Mouse (Mus musculus) T-cell, adult 2 months (primary cell): Measurements from ENCODE around the gene Cfap57.
"Not testable (repeated sequence)": the region's sequence is repeated elsewhere in the genome, so short reads cannot be mapped to it uniquely, and the experiment has no call there.

Experiments
- DNase-seq: peaks from one replicate; pipeline ENCODE4 v3.0.0; 2022; ENCODE audit warnings: low spot score

Gene Cfap57

DNA sequence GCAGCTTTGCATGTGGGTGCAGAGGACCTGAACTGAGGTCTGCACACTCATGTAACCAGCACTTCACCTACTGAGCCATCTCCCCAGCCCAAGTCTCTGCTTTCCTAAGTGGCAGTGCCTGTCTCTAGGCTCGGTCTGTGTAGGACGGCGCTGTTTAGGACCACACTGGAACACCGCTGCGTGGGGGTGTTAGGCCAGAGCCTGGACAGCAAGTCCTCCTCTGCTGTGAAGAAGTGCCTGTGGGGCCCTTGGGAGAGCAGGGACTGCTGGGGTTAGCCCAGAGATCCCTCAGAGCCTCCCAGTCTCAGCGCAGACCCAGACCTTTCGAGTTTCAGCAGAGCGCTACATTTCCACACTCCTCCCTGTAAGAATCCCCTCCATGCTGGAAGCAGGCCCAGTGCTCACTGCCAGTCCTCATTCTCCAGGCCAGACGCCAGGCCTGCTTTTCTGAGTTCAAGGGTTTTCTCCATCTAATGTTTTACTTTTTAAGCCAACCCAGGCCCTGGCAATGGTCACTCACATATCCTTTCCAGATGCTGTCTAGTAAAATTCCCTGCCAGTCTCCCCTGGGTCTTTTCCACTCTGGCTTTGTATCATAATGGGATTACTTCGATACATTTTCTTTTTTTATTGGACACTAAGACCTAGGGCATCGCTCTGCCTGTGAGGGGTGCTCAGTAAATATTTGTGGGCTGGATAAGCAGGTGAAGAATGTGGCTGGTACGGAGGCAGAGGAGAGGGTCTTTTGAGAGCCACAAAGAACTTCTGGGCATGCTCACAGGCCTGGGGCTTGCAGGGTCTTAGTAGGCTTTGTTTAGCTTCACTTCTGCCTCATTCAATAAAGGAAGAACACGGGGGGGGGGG lies 56.3 kb downstream of the Cfap57 start:
- no peak for DNase-seq

DNA sequence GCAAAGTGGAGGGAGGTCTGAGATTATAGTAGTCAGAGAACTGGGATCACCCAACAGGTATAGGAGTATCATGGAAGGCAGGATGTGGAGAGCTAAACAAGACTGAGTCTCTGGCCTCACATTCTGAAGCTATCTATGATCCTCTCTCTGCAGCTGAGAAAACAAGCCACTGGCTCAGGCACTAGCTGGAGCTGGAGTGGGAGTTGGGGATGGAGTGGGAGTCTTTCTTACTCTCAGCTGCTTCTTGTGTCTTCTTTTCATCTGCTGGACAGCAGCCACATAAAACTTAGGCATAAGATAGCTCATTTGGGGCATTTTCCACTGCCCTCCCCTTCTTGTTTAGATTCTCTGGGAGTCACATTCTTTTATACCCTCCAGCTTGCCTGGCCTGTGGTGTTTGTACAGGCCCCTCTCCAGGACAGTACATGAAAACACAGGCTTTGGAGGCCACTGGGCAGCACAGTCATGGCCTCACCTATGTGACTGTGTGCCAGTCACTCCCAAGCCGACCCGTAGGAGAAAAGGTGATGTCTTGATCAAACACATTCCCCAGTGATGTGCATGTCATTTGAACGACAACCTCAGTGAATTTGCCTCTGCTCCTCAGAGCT lies 67.4 kb downstream of the Cfap57 start:
- DNase-seq: no peak

DNA sequence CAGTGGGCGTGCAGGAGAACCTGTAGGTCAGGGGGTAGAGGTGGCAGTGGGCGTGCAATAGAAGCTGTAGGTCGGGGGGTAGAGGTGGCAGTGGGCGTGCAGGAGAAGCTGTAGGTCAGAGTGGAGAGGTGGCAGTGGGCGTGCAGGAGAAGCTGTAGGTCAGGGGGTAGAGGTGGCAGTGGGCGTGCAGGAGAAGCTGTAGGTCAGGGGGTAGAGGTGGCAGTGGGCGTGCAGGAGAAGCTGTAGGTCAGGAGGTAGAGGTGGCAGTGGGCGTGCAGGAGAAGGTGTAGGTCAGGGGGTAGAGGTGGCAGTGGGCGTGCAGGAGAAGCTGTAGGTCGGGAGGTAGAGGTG lies 72.5 kb downstream of the Cfap57 start:
- not testable (repeated sequence) for DNase-seq

DNA sequence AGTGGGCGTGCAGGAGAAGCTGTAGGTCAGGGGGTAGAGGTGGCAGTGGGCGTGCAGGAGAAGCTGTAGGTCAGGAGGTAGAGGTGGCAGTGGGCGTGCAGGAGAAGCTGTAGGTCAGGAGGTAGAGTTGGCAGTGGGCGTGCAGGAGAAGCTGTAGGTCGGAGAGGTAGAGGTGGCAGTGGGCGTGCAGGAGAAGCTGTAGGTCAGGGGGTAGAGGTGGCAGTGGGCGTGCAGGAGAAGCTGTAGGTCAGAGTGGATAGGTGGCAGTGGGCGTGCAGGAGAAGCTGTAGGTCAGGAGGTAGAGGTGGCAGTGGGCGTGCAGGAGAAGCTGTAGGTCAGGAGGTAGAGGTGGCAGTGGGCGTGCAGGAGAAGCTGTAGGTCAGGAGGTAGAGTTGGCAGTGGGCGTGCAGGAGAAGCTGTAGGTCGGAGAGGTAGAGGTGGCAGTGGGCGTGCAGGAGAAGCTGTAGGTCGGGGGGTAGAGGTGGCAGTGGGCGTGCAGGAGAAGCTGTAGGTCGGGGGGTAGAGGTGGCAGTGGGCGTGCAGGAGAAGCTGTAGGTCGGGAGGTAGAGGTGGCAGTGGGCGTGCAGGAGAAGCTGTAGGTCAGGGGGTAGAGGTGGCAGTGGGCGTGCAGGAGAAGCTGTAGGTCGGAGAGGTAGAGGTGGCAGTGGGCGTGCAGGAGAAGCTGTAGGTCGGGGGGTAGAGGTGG lies 73.0 kb downstream of the Cfap57 start:
- peak; percentile 54 for DNase-seq

DNA sequence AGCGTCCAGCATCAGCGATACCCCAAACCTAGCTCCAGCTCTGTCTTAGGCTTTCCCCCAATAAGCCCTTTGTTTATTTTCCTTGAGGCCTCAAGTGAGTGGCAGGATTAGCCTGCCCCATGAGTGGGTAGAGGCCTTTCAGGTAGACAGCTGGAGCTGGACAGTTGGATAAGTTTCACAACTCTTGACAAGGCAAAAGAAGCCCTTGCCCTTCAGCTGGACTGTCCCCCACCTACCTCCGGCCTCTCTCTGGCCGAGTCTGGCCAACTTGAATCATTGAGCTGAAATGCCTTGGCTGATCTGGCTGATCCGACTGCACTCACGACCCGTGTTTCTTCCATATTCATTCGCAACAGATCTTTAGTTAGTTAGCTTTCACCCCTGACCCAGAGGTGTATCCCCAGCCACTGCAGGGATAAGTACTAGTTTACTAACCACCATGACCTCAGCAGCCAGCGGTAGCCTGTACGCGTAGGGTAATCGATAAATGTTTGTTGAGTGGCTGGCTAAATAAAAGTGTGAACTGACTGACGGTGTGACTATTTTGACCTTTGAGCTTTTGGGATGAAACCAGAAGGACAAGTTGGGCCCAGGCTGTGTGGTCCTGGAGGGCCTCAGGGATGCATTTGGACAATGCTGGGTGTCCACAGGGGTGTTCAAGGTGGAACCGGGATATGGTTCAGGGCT lies 76.0 kb downstream of the Cfap57 start:
- no peak for DNase-seq

DNA sequence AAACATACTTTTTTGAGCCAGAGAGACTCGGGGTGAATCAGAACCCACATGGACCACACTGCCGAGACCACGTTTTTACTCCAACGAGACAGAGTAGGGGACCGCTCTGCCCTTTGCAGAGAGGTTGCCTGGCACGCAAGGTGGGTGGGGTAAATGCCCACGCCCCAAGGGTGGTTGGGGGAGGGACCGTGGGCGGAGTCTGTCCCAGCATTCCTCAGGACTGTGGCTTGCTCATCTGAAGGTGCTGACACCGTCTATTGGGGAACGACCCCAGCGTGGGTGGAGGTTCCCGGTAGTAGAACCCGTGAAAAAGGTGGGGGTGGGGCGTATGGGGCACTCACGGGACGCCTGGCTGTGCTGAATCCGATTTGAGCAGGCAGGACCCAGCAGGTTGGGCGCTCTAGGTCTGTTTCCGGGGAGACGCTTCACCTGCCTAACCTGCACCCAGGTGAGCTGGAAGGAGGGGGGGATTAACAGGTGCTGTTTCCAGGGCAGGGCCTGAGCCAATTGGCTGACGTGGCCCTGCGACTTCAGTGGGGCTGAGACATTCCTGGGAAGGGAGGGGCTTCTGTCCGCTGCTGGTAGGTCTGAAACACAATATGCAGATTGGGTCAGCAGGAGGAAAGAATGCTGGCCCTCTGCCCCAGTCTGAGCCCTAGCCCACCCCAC lies 76.9 kb downstream of the Cfap57 start, which contains the start of gene Tmem125:
Tmem125 (minus strand) TSS at position 453 of the 669 bp plus-strand sequence.
- peak; percentile 12 for DNase-seq

DNA sequence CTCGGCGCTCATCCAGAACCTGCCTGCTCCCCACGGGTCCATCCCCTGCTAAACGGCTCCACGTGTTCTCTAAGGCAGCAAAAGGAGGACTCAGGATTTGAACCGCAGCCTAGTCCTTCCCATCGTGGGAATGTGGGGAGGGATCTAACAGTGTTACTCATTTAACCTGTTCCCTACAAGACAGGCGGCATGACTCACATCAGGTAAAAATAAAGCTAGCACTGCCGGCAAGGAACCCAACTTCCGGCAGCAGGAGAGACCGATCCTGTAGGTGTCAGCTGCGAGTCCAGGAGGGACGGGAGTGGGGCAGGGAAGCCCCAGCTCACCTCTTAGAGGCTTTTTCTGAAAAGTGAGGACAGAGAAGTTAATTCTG lies 77.4 kb downstream of the Cfap57 start:
- peak; percentile 9 for DNase-seq

DNA sequence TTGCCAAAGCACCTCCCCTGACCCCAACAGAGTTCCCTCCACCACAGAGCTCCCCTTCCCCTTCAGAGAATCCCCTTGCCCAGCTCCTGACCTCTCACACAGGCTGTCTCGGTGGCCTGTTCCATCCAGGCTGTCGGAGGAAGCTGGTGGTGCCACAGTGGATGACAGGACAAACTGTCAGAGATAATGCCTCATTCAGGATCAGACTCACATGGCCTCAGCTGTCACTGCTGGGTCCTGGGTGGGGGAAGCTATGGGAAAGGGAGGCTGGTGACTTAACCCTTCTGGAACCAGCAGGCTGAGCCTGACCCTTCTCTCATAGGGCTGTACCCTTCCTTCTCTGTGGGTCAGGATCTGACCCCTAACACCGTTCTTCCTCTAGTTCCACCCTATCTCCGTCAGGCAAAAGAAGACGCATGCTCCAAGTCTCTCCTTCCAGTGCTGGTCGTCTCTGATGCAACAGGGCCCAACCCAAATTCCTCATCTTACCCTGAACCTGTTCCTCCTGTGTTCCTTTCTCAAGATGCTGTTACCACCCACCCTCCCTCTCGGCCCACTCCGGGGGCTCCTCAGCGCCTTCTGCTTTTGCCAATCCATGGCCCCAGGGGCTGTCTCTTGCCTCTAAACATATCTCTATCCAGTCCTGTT lies 77.9 kb downstream of the Cfap57 start:
- DNase-seq: no peak

DNA sequence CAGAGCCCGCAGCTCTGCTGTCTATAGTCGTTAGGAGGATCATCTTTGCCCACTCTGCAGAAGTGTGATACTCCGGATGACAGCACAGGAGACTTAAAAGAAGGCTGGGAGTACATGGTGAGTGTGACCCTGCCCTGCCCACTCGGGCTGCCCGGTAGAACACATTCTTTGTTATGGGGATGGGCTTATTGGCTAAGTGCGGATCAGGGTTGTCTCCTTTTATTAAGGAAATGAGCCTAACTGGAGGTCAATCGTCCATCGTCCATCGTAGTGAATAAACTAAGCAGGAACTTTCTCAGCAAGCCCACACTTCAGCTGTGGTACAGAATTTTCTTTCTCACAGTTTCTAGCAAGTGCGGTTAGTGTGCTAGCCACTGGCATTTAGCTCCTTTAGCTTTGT lies 80.7 kb downstream of the Cfap57 start:
- no peak for DNase-seq

DNA sequence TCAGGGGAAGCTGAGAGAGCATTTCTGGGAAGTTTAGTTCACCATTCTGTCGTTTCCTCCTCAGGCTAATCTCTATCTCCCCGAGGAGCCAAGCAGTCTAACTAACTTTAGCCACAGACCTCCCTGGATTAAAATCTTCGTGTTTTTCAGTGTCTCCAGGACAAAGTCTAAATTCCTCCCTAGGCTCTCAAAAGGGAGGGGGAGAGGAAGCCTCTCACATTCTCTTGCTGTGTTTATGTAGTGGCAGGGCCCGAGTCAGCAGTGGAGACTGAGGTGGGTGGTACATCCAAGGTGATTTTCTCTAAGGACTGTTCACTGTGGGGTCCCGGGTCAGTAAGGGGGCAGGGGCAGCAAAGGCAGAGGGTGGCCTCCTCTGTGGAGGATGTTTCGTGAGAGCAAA lies 82.8 kb downstream of the Cfap57 start:
- DNase-seq: no peak

DNA sequence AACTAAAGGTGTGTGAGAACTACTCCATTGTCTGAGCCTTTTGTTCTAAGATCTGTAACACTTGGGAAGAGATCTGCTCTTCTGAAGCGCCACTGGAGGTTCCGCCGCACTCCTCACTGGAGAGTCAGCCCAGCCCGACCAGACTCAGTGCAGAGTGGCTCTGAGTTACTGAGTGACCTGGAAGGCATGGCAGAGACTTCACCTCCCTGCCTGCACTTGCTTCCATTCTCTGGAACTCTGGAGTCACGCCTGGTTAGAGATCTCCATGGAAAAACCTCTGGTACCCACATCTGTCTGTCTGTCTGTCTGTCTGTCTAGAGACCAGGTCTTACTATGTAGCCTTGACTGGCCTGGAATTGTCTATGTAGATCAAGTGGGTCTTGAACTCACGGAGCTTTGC lies 85.0 kb downstream of the Cfap57 start:
- DNase-seq: no peak

DNA sequence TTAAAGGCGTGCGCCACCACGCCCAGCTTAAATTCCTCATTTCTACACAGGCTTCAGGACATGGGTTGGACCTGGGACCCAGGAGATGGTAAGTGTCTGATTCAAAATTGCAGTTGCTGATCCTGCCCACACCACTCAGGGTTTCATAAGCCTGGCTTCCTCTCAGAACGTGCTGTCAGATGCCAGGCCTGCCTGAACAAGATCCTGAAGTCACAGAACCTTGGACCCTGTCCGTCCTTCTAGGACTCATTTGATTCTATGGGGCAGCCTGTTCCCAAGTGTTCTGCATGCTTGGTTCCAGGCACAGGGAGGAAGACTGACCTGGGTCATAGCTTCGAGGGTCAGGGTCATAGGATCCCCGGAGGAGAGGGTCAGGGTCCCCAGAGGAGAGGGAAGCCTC lies 87.0 kb downstream of the Cfap57 start:
- no peak for DNase-seq

DNA sequence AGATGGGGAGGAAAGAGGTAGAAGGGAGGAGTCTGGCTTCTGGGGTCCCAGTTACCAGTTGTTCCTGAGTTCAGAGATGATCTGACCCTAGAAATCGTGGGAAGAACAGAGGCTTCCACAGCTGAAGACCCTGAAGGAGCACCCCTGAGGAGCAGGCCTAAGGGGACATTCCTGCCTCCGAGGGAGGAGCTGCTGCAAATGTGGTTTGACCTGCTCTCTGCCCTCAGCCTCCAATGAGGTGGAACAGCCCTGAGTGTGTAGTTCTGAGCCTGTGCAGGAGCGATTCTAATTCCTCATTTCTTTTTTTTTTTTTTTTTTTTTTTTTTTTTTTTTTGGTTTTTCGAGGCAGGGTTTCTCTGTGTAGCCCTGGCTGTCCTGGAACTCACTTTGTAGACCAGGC lies 87.4 kb downstream of the Cfap57 start:
- DNase-seq: no peak

DNA sequence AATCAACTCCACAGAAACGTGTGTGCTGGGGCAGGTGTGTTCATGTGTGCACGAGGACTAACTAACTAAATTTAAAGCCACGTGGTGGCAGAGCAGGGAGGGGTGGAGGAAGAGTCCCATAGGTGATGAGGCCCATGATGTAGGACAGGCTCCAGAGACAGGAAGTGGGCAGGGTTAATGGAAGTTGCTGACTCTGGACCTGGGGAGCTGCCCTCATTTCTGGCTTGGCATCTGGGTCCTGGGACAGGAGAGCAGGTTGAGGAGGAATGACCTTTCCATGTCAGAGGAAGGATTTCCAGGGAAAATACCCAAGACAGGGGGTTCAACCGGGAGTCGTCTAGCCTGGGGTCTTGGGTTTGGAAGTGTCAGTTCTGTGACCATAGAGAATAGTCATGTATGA lies 87.9 kb downstream of the Cfap57 start:
- no peak for DNase-seq

DNA sequence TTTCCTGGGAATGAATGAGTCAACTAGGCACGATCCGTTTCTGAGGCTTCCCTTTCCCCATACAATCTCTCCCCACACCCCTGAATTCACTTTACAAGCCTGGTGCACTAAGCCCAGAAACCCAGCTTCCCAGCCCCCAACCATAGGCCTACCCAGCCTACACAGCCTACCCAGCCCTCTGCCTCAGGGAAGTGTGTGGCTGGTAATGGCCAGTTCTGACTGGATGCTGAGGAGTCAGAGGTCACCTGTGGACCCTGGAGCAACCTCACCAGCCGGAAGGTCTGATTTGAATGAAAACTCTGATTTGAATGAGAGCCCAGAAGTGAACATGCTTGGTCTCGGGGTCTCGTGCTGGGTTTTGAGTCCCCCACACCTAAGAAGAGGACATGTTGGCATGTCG lies 92.9 kb downstream of the Cfap57 start:
- no peak for DNase-seq

DNA sequence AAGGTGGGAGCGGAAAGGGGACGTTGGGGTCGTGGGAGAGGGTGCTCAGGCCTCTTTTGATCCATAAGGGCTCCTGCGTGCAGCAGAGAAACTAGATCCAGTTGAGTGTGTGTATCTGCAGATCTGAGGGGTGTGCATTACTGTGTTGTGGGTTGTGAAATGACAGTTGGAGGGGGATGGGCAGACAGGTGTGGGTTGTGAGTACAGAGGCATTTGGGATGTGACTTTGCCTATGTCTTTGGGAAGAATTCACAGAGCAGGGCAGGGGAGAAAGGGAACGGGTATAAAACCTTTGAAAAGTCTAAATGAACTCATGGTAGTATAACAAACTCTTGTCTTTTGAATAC lies 93.3 kb downstream of the Cfap57 start:
- DNase-seq: no peak

DNA sequence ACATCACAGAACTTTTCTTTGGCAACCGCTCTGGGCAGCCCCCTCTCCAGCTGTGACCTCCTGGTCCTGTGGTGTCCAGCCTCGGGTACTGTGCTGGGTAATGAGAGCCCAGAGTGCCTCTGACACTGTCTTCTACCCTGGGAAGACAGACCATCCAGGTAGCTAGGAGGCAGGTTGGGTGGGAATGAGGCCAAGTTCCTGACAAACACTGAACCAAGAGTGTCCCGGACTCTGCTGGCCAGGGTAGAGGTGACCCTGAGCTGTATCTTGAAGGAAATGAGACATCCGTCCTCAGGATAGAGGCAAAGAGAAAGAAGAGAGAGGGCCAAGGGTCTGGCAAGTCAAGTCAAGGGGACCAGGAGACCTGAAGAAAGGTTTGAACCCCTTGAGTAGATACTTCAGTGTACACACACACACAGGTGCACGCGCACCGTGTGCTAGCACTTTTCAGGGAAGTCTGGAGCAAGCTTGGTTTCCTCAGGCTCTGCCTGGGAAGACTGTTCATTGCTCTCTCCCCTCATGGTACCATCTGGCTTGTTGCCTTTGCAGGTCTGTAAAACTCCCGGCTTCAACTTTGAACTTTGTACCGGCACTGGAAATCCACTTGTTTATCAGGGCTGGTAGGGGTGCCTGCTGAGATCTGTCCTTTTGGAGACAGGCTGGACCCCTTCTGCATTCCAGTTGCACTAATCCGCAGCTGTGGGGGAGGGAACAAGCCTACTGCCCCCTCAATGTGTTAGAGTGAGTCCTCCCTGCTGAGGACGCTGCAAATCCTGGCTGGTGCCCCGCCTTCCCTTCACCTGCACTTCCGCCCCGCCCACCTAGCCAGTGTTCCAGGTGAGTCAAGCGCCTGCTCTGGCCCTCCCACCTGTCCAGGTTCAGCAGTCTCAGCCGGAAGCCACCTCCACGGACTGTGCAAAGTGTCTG lies 93.9 kb downstream of the Cfap57 start, which contains the start of gene 2610528J11Rik:
2610528J11Rik (plus strand) TSS at position 592 of the 927 bp plus-strand sequence.
- no peak for DNase-seq

DNA sequence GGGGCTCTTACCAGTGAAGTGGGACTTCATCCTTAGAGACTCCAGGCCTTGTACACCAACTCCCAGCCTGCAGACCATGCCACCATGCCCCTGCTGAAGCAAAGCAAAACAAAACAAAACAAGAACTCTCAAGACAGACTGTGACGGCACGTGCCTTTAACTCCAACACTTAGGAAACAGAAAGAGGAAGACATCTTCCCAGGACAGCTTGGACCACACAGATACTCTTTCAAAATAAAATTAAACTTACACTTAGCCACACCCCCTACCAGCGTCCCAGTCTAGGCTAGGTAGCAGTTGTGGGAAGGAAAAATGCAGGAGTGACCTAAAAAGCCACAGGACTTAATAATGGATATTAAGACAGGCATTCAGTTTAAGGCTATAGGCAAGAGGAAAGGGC lies 94.8 kb downstream of the Cfap57 start:
- no peak for DNase-seq

DNA sequence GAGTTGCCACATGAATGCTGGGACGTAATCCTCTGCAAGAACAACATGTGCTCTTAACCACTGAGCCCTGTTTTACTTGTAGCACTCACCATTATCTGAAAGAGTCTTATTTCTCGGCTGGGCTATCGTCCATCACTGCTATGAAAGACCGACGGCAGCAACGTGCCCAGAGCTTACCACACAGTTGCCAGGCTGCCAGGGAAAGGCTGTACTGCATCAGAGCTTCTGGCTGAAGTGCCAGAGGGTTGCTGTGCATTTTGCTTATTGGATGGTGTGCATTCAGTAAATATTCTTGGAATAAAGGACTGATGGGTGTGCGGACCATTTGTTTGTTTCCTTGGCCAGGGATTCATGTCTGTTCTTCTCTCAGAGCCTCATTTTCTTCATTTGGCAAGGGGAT lies 96.6 kb downstream of the Cfap57 start:
- no peak for DNase-seq

DNA sequence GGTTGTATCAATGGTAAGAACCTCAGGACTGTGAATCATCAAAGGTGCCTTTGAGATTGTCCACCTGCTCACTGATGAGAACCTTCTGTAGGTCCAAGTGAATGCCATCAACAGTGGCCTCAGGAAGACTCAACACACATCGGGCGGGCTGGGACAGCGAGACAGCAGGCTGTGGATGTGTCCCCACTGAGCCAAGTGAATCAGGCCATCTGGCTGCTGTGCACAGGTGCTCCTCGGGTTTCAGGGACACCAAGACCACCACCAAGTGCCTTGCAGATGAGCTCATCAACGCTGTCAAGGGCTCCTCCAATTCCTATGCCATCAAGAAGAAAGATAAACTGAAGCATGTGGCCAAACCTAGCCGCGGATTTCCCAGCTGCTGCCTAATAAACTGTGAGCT lies 98.3 kb downstream of the Cfap57 start:
- no peak for DNase-seq
